Mouse (Mus musculus) heart, adult 8-10 months (tissue): Measurements from ENCODE around the gene Ccnf. TPM values are rescaled to one million over a fixed set of nuclear protein-coding genes. Genes with fewer than 3 reads are reported as not detected.

Source experiments
- DNase-seq: peaks from one replicate; pipeline ENCODE4 v3.0.0; 2022; ENCODE audit warnings: low spot score
- total RNA-seq, 4 experiments: library from RNA; stranded (reverse); gene quantifications; 2 replicates each; pipeline ENCODE4 v1.2.4; 2022

The Ccnf gene
- total RNA-seq, 4 experiments from 2014 or later, result 0.22 to 0.66 (median 0.40) TPM

DNA sequence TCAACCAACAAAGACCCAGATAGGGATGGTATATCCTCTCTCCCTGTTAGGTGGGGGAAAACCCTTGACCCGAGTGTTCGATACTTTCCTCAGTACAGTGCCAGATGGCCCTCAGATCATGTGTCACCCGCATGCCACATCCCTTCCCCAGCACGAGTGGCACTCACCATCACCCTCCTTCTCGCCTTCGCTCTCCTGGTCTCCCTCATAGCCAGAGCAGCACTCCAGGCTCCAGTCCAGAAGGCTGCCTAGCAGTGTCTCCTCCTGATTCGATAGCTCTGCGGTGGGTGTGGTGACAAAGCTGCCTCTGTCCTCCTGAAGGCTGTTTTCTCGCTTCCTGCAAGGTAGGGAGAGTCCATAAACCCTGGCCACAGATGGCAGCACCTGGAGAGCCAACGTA is 26.5 kb downstream of the Ccnf start:
- no peak for DNase-seq

DNA sequence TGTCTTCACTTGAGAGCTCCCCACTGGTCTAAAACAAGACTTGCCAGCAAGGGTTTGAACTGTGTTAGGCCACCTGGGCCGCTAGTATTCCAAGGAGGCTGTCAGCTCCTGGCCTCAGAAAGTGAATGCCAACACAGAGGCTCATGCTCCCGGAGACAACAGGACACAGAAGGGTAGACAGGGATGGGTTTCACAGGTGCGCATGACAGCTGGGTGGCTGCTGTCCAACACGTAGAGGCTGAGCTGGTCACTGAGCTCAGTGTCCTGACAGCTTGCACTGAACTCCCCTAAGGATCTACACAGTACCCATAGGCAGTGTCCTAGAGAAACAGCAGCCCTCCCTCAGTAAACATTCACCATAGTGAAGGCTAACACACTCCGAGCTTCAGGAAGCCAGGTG is 27.8 kb downstream of the Ccnf start:
- no peak for DNase-seq

DNA sequence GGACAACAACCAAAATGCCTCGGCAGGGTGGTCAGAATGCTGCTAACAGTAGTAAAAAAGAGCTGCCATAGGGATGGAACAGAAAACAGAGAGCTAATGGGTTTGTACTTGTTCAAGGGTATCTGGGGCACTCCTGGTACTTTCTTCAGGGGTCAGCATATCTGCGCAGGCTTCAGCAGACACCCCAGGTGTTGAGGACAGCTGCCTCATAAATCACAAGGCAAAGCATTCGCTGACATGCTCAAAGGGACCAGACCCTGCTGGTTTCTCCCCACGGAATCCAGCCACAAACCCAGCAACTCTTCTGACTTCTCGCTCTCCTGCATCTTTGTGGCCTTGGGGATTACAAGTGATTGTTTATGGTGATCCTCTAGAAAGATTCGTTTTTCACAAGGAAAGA is 28.6 kb downstream of the Ccnf start:
- no peak for DNase-seq

DNA sequence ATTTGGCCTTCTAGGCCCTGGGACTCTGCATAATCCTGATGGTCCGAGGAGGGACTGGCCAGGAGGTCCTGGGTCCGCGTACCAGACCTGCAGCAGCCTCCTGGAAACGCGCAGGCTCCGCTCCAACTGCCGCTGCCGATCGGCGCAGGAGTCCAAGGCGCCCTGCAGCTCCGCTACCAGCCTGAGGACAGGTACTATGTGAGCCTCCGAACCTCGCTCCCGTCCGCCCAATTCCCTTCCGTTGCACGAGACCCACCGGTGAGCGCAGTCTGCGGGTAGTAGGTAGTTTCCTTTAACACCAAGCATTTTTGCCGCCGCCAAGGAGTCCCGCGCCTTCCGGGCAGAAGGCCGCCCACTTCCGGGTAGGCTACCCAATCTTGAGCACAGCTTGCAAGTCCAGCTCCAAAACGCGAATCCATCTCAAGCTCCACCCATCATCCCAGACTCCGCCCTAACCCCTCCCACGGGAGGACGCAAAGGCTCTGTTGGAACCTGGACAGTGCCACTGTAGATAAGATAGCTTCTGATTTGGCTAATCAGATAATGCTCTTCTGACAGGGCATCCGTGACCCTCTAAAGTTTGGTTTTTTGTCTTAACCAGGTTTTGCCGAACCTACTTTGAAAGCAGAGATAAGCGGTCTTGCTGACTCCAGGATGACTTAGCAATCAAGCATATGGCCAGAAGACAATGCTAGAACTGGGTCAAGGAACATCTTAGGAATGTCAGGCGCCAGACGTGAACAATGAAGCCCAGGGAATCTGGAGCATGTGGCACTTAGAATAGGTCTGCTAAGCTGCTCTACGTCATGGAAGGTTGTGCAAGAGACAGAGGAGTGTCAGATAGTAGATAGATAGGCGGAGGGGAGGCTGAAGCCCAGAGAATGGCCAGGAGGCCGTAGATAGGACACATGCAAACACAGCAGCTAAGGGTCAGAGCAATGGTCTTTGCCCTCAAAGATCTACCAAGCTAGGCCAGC is 30.6 kb downstream of the Ccnf start, which contains the start of gene Tedc2:
Gene Tedc2 (minus strand): TSS at position 417 of the 977 bp plus-strand sequence.
- peak; percentile 96 for DNase-seq

DNA sequence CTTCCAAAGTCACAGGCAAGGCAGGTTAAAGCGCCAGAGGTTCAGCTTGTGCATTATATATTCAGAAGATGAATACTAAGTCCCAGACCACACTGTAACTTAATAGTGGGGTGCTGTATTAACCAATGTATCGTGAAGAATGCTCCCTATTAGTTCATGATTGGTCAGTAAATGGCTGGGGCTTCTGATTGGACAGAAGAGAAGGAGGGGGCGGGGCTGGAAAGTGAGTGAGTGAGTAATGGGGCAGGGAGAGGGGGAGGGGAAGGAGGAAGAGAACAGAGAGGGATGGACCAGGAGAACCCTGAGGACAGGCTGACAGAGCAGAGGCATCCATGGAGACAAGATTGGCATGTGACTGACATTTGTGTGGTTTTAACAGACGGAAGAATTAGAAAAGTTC is 34.4 kb downstream of the Ccnf start:
- DNase-seq, result no peak

DNA sequence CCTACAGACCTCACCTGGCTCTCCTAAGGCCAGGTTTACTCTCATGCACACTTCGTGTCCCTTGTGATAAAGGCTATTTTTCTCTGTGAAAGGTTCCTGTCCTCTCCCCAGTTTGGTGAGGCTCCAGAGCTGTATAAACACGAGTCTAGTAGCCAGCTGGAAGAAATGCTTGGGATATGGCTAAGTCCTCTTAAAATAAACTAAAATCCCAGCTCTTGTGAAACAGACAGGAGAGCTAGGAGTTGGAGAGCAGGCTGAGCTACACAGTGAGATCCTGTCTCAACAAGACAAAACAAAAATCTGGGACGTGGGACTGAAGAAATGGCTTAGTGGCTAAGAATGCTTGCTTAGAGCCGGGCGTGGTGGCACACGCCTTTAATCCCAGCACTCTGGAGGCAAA is 38.1 kb downstream of the Ccnf start:
- no peak for DNase-seq

DNA sequence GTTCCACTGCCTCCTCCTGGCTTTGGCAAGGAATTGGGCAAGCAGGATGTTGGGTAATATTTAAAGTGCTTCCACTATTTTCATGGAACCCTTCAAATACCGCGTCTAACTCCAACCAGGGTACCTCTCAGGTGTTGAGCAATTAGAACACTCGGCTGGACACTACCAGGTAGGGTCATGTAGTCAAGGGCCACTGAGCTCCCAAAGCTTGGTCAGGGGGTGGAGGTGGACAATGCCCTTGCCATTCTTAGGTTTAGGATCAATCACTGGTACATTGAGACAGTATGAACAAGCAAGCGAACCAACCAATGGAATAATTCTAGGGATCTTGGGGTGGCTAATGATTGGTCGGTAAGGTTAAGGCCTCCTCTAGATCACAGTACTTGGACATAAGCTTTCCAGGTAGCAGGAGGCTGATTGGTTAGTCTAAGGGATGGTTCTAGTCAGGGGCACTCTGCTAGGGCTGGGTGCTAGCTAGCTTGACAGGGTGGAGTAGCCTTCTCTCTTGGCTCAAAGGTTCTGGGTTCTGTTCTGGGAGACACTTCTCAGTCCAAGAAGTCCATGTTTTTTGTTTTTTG is 38.8 kb downstream of the Ccnf start:
- DNase-seq, result no peak

DNA sequence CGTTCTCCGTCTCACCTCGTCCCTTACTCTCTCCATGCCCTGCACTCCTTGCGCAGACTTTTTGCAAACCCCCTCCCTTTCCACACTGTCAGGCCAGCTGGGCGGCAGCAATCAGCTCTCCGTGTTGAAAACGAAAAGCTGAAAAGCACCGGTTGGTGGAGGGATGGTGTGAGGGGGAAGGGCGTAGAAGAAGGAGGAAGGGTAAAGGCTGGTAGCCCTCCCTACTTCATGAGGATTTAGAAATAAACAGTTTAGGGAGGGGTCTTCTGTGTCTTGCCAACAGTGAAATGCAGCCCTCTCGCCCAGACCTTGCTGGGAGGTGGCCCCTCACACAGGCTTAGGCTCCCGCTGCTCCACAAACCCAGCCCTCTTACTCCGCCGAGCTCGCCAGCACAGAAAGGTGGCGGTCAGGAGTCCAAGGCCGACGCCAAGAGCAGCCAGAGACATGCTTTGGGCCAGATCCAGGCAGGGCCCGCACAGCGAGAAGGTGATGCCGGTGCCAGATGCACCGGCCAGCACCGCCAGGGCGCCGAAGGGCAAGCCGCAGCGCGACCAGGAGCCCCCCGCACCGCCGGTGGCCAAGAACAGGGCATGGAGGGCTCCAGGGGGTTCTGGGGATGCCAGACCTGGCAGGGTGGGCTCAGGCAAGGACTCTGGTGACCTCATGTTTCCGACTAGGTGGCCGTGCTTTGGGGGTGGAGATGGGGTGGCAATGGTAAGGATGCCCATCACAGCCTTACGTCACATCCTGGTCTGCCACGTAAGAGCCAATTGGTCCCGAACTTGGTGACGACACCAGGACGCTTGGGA is 39.4 kb downstream of the Ccnf start:
- no peak for DNase-seq

DNA sequence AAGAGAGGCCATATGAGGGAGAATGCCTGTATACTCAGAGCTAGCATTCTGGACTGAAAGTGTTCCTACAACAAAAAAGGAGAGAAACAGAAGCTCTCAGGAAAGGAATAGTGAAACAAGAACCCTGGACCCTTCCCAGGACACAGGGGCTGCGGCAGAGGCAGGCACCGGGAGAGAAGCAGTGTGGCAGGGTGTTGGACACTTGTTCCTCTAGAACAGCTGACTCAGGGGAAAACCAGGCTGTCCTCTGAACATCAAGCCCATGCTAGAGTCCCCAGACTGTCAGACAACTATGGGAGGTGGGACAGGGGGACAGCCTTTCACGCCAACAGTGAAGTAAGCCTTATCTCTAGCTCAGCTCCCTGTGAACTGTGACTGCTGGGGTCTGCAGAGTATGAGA is 40.7 kb downstream of the Ccnf start:
- no peak for DNase-seq

DNA sequence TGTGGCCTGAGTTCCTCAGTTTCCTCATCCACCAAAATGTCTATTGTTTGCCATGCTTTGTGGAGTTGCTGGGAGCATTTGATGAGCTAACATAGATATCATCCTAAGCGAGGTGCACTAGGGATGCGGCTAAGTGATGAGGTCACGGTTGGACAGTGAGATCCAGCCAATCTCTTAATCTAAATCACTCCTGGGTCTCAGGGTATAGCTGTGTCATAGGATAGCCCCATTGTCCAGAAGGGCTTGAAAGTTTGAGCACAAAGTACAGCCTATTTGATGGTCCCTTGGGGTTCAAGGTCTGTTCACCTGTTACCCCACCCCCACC is 41.4 kb downstream of the Ccnf start:
- no peak for DNase-seq

DNA sequence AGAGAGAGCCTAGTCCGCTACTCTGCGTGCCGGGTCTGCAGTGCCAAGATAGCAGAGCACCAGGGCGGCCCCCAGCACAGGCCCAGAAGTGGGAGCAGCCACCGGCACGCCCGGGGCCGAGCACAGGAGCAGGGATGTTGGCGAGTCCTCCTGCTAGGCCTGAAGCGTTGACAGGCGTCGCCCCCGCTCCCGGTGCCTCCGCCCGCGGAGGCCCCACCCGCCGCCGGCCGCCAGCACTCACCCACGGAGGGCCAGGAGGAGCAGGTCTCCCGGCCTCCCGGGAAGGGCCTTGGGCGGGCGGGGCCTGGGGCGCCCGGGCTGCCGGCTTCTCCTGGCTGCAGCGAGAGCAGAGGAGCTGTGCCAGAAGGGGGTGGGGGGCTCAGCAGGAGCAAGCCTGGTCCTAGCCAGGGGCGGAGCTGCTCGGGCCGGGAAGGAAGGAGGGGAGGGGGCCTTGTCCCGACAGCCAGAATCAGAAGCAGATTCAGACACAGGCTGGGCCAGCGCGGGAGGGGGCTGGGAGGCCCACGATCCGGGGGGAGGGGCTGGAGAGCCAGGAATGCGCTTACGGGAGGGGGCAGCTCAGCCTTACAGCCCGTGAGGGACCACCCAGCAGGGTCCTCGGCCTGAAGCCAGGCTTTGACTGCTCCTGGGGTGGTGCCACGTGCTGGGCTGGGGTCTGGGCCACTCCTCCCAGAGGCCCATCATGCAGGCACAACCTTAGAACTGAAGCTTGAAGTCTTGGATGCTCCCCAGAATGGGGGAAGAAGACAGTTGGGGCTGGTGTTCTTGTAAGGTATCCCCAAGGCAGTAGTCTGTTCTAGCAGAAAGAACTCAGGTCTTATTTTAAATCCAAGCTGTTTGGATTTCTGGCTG is 42.0 kb downstream of the Ccnf start, which contains the start of gene Ntn3:
Gene Ntn3 (minus strand): TSS at position 489 of the 873 bp plus-strand sequence.
- no peak for DNase-seq

DNA sequence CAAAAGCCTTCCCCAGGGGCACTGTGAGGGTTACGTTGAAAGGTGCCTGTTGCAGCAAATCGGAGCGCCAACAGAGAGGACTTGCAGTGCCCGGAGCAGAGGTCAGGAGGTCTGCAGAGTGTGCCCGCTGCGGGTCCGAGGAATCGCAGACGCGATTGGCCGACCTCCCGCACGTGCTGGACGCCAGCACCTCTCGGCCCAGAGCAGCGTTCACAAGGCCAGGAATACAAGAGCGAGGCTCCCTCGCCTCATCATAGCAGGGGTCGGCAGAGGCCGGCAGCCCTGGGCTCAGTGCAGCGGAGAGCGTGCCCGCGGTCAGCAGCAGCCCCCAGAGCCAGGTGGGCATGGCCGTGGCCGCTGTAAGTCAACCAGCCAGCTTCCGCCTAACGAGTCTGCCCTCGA is 42.6 kb downstream of the Ccnf start:
- DNase-seq, result no peak

DNA sequence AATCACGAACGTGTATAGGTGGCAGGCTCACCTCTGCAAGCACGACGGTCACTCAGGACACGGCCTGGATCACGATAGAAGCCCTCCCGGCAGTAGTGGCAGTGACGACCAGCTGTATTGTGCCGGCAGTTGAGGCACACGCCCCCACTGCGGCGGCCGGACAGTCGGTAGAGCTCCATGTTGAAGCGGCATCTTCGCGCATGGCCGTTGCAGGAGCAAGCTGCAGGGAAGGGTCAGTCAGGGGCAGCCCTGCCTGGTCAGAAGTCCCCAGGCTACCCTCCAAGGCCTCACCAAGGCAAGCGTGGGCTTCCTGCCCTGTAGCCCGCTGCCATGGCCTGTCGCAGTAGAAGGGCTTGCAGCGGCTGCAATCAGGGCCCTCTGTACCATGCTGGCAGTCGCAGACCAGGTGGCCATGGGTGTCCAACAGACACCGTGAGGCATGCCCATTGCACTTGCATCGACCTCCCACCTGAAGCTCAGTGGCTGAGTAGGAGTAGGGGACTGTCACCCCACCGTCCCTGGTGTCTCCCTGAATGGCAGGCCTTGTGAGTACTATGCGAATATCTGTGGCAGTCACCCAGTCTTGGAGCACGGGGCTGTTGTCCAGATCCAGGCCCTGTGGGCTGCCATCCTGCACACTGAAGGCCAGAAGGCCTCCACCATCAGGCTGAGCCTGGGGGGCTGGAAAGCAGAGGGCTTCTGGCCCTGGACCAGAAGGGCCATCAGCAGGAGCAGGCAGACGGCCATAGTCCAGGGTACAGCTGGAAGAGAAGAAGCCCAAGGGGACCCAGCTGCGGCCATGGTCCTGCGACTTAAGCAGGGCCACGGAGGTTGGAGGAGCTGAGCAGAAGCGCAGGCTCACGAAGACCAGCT is 43.3 kb downstream of the Ccnf start:
- no peak for DNase-seq

DNA sequence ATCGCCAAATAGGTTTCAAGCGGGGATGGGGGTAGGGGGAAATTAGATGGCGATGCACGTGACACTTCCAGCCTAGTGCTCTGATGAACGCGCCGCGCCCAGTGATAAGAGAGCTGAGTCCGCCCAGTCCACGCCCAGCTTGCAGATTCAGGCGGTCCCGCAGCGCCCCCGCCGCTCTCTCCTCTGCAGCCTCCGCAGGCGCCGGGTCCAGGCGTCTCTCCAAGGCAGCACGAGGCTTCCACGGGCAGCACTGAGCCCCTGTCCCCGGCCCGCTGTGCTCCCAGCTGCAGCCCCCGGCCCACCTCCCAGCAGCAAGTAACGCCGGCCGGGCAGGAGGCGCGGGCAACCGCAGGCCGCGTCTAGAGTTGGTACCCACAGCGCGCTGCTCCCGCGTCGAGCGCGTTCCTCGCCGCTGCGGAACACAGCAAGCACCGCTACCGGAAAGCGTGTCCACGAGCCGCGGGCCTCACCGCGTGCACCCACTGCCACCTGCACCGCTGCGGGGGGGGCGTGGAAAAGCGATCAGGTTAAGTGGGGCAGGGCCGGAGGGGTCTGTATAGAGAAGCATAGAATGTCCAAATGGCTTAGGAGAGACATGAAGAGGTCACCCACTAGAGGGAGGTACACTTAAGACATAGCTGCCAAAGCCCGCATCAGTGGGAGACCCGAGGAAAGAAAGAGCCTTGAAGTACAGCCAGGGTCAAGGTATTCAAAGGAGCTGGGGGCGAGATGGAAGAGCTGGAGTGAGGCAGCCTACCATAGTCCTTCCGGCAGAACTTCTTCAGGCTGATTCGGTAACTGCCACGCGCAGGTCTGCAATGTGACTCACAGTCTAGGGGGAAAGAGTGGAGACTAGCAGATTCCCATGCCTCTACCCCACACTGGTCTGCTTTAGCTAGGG is 44.6 kb downstream of the Ccnf start:
- DNase-seq, result no peak

DNA sequence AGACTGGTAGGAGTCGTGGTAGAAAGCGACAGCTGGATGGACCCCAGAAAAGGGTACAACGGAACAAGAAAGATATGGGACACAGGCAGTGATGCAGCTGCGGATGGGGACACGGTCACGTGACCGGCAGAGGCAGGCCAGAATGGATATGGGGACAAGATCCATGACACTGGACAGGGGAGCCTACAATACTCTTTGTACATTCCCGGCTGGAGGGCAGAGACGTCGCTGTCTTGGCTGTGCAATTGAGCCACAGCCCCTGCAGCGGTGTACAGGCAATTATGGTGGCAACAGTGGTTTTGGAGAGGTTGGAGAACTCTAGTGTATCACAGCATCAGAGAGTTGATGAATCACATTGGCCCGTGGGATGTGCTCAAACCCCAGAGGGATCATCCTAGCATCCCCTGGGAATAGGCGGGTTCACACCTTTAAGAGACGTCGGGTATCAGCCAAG is 45.3 kb downstream of the Ccnf start:
- no peak for DNase-seq

DNA sequence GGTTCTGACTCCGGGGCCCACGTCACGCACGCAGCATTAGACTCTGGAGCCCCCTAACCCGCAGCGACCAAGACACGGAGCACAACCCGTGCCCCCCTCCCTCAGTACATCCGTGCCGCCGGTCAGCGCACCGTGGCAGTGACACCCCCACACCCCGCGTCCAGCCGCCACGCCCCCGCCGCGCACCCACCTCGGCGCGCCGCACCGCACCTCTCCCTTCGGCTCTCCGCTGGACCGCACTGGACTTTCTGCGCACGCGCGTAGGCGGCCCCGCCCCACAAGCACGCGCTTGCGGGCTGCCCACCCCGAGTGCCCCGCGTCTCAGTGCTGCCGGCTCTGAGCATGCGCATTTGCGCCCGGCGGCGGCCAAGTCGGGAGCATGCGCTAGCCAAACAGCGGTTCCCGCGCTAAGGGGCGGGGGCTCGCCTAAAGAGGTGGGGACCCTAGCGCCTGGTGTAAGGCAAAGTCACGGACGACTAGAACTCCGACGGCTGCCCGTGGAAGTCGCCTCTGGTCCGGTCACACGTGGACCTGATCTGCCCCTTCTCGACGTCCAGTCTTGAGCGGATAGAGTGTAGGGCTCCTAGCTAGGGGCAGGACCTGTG is 45.9 kb downstream of the Ccnf start, which contains the start of gene Tbc1d24:
Gene Tbc1d24 (minus strand): TSS at position 279 of the 605 bp plus-strand sequence.
- DNase-seq, result peak; percentile 89

DNA sequence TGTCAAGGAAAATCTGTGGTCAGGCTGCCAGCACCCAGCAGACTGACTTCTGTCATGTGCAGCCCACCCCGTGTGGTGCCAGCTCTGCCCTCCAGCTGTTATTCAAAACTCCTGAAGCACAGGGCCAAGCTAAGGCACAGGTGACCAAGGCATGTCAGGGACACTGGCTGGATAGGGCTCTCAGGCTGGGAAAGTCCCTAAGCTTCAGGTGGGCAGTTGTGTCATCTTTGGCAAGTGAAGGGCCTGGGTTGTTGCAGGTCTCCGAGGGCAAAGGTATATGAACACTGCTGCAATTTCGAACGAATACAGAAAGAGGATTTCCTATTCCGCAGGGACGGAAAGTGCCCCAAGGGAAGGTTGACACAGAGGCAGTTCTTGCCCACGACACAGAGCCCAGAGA is 46.4 kb downstream of the Ccnf start:
- DNase-seq, result no peak
